Mouse (Mus musculus): Measurements from ENCODE around the gene Abcb8. TPM values are rescaled to one million over a fixed set of nuclear protein-coding genes. Genes with fewer than 3 reads are reported as not detected.

Gene Abcb8
- total RNA-seq, 2 experiments from 2014 or later, result 35.9 to 45.5 TPM

DNA sequence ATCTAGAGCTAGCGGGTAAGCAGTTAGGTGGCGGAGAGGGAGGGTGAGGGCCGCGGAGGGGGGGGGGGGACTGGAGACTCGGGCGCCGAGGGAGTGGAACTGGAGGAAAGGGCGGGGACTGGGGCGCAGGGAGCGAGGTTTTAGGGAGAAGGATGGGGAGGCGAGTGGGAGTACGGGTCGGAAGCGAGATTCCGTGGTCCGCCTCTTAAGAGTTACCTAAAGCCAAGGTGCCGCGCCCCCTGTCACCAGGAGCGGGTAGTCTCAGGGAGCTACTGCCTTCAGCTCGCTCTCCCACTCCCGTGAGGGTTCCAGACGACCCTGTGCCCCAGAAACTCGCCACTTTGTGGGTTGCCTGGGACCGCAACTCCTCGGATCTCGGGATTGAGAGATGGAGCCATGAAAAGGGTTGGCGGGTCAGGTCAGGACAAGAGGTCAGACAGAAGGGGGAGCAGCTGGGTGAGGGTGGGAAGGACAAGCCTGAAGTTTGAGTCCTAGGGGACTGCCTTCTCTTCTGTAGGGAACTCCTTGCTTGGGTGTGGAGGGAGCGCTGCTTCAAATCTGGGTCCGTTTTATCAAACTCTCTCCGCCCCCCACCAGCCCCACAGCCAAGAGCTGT lies 32.1 kb downstream of the Abcb8 start:
- DNase-seq, result no peak

DNA sequence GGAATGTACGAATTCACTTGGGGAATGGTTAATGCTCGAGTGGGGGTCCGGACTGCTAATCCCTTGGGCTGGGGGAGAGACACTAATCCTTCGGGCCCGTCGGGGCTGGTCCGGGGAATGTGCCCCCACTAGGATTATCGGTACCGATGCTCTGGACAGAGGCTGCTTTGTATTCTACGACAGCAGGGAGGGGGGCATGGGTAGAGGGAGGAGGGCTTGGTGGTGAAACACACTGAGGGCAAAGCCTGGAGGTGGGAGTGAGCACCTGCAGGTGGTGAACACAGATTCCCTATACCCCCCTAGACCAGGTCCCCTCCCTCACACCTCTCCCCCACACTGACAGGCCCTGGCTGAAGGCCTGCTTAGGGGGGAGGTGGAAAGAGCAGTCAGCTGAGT lies 32.6 kb downstream of the Abcb8 start:
- no peak for DNase-seq

DNA sequence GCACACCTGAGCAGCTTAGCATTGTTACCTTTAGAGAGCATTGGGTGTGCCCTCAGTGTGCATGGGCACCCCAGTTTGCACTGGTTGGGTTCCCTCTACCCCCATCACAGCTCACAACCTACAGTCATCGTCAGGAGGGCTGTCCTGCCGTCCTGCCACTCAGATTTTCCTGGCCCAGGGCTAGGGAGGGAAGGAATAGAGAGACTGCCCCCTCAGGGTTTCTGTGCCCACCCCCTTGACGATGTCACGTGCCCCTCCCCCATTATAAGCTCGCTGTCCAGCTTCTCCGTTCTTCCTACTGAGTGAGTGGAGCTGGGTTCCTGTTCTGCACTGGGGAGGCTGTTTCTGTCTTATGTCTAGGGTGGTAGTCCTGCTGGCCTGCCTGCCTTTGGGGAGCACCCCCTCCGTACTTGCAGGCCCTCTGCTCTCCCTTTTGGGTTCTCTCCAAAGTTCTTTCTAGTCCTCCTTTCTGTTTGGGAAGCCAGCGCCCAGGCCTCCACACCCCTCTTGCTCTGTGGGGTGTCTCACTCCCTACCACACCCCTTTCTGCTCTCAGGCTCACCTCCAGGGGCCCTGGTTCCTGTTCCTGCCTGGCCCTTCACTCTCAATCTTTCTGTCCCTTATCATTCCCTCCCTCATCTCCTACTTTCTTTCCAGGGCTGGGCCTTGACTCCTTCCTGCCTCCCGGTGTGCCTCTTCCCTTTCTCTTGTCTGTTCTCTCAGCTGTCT lies 33.3 kb downstream of the Abcb8 start:
- DNase-seq, result no peak

DNA sequence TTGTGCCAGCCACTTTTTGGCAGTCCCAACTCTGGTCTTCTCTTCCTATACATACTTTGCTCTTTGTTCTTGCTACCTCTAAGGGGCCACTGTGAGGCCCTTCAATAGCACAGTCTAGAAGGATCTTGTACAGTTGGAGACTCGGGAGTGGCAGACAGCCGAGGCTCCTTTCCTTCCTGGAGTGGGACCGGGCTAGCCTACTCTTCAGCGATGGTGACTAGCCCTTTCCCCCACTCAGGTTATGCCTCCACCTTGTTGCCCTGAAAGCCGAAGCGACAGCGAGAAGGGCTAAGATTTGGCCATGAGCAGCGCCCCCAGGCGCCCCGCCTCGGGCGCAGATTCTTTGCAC lies 33.8 kb downstream of the Abcb8 start:
- no peak for DNase-seq

DNA sequence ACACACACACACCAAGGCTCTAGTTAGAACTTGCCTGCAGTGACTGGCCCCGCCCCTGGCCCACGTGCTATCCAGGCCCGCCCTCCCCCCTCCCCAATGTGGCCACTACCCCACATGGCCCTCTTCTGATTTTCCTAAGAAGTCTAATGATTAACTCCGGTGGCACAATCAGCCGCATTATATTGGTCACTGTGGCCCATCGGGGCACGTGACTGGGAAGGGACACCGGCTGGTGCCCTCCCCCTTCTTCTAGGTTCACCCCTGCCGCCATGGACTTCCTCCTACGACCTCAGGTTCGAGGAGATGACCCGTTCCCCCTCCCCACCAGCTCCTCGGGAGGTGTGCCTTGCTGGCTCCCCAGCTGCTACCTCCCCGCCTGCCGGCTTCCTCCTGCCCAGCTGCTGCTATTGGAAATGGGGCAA lies 34.5 kb downstream of the Abcb8 start:
- no peak for DNase-seq

DNA sequence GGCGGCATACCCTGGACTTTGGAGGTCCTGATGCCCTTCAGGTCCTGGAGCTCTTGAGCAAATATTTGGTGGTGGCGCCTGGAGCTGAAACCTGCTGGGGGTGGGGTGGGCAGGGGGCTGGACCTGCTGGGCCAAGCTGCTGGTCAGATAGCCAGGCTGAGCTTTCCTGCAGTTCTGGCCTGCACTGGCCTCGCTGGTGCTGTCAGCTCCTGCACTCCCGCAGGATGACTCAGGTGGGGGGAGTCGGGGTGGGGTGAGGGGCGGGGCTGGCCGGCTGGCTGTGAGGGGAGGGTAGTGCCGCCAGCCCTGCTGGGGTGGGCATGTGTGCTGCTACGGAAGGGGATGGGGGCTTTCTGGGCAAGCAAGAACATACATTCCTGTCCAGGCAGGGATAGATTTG lies 35.1 kb downstream of the Abcb8 start:
- DNase-seq, result no peak

DNA sequence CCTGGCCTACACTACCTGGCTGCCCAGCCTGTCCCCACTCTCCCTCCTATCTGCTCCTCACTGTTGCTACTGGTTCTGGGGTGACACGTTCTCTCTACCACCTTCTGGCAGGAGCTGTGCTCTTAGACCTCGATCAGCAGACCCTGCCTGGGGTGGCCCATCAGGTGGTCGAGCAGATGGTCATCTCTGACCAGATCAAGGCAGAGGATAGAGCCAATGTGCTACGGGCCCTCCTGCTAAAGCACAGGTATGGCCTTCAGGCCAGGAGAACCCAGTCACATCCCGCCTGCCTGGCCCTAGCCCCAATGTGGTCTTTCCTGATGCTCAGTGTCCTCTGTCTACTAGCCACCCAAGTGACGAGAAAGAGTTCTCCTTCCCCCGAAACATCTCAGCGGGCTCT lies 40.5 kb downstream of the Abcb8 start:
- no peak for DNase-seq

DNA sequence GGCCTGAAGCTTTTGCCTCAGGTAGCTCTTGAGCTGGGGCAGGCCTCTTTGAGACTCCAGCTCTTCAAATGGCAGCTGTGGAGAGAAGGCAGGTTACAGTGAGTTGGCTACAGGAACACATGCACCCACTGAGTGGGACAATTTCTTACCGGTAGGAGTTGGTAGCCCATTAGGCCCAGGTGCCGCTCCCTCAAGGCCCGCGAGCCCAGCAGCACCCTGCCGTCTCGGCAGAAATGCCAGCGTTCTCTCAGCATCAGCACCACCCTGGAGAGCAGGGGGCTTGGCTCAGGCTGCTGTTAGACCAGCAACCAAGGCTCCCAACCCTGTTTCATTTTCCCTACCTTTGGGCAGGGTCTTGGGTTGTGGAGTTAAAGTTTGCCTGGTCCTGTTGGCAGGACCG lies 47.7 kb downstream of the Abcb8 start:
- no peak for DNase-seq

DNA sequence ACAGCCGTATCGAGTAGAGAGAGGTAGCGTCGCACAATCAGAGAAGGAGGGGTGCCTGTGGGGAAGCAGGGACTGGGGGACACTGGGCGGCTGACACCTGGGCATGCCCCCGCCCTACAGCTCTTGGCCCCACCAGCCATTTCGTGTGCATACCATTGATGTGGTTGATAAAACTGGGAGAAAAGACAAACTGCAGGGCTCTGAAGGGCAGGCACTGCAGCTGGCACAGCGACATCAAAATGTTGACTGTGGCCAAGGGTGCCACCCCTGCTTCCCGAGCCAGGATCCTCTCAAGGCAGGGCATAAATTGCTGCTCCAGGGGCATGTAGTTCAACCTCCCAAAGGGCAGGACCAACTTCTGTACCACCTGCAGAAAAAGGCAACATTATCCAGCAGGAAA lies 48.6 kb downstream of the Abcb8 start:
- no peak for DNase-seq

DNA sequence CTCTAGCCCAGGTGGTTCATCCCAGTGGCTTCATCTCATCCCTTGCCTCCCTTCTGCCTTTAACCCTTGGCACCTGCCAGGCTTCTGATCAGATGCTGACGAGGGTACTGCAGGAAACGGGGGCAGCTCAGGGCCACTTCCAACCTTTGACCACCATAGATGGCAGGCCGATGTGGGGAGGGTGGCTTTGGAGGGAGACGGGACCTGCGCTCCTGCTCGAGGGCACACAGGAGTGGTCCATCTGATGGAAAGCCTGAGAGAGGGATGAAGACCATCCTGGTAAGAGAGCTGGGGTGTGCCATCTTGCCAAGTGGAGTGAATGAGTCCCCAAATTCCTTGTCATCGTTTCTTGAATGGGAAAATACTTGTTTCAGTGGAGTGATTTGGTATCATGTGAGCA lies 49.7 kb downstream of the Abcb8 start:
- DNase-seq, result no peak

DNA sequence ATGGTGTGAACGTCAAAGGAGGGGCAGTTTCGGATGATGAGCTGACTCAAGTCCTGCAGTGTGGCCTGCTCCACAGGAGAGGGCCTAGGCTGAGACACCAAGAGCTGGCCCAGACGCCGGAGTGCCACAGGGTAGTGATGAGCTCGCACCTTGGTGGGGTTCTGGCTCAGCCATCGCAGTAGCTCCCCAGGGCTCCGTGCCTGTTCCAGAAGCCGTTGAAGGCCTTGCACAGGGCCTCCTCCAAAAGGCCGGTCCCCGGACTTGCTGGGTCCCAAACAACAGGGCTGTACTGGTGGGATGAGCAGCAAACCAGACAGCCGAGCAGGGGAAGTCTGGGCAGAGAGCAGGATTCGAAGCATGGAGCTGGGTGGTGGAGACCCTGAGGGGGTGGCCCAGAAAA lies 50.5 kb downstream of the Abcb8 start:
- no peak for DNase-seq

DNA sequence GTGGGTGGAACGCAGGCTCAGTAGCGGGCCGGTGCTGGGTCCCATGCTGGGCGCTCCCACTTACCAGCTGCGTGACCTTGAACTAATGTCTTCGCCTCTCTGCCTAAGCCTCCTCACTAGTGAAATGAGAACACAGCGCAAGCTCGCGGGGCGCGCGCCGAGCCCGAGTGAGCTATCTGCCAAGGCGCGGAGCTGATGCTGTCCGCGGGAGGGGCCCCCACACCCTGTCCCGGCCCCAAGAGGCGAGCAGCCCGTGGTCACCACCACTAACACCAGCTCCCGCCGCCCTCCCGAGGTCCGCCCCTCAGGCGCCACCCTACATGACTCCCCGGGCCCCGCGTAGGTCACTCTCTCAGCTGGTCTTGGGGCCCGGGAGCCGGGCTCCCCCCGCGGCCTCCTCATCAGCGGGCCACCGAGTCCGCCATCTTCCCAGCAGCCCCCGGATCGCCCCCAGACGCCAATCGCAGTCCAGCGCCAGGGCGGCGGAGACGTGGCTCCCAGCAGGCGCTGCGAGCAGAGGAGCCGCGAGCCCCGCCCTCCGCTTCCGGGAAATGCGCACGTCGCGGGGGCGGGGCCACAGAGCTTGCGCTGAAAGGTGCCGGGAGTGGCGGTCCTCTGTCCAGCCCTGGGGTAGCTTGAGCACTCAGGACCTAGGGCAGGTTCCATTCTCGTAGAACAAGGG lies 51.4 kb downstream of the Abcb8 start, which contains the start of gene Fastk:
Fastk (minus strand) TSS at position 542 of the 682 bp plus-strand sequence.
- DNase-seq, result peak; percentile 95

DNA sequence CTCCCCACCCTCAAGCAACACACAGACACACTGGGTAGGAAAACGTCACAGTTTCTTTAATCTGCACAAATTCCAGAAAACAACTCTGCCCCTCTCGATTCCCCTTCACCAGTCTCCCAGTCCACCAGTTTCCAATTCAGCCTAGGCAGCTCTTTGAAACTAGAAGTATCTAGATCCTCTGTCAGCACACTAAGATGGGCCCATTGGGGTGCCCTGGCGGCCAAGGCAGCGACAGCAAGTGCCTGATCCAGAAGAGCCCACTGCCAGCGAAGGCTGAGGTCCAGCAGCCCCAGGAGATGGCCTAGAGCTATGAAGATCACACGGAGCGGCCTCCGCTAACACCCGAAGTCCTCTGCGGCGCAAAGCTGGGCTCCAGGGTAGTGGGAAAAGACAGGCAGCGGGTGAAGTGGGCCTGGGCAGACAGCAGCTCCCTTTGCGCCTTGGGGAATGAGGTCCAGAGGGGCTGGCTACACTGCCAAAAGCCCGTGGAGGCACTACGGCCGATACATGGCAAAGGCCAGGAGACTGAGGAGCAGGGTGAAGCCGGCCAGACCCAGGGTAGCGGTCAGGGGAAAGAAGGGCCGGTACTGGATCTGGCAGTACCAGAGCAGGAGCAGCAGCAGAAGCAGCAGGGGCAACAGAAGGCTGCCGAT lies 52.1 kb downstream of the Abcb8 start:
- no peak for DNase-seq

DNA sequence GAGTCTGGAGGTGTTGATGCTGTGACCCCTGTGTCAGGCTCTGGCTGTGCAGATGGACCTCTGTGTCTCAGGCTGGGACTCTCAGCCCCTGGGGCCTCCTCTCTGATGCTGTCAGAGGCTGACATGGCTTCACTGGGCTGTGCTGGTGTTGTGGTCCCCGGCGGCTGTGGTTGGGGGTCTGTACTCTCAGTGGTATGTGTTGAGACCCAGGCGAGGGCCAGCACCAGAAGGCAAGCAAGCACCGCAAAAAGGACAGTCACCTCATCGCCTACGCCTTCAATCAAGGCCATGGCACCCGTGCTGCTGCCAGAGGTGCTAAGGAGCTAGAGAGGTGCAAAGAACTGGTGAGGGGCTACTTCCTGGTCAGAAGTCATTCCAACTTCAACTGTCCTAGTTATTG lies 53.2 kb downstream of the Abcb8 start:
- DNase-seq, result no peak

DNA sequence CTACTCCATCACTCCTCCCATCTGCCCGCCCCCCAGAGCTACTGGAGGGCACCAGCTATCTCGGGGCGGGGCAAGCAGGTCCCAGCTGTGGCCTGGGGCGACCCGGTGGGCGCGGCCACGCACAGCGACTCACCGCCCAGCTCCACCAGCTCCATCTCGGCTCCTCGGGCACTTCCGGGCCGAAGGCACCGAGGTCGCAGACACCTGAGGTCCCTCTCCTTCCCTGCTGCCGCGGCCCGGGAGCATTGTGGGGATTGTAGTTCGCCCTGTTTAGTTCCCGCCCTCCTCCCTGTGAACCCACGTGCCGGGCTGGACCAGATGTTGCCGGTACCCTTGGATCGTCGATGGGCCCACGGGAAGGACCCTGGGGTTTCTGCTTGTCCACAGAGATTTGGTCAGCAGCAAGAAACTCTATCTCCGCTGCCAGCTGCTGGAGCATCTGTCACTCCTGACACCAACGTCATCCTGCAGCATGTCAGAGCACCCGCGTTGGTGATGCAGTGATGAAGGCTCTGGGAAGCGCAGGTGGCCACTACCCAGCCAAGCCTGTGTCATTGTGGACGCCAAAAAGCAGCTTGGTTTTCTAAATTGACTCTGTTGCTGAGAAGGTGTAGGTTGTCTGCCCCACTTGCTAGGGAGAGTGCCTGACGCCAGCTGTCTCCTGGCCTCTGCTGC lies 54.3 kb downstream of the Abcb8 start, which contains the start of gene Tmub1:
Tmub1 (minus strand) TSS at position 231 of the 675 bp plus-strand sequence.
- peak; percentile 73 for DNase-seq

DNA sequence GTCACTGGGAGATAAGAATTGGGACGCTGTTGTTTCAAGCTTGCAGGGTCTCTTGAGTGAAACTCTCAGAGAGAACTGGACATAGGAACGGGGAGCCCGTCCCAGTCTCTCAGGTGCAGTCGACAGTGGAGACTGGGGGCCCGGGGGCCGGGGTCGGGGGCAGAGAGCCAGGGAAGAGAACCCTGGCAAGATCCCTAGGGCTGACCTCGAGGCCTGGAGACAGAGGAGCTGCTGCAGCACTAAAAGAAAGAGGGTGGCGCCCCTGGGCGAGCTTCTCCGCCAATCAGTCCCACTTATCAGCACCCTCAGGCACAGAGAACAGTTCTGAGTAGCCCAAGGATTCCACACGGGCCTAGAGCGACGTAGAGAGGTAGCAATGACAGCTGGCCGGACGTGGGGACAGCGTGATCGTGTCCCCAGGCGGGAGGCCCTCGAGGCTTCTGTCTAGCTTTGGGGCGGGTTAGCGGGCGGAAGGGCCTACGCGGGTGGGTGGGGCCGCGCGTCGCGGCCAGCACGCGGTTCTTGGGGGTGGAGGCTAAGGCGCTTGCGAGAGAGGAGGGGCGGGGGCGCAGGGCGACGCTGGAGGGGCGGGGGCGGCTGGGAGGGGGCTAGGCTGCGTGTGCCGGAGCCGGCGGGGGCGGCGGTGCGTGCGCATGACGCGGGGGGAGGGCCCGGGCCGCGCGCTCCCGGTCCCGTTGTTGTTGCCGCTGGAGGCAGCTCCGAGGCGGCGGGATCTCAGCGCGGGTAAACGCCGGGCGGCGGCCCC lies 58.0 kb downstream of the Abcb8 start:
- DNase-seq, result peak; percentile 87

DNA sequence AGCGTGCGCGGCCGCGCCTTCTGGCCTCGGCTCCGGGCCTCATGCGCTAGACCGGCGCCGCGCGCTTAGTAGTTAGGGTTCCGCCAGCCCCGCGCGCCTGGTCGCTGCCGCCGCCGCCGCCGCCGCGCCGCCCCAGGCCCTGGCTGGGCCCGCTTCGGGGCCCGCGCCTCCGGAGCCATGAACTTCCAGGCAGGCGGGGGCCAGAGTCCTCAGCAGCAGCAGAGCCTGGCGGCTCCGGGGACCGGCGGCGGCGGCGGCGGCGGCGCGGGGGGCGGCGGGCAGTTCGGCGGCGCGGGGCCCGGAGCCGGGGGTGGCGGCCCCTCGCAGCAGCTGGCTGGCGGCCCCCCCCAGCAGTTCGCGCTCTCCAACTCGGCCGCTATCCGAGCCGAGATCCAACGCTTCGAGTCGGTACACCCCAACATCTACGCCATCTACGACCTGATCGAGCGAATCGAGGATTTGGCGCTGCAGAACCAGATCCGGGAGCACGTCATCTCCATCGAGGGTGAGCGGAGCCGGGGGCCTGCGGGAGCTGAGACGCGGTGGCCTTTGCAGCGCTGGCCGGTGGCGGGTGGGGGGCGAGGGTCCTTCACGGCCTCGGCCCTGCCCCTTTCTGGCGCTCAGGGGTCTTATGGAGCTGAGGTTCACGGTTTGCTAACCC lies 58.7 kb downstream of the Abcb8 start, which contains the start of gene Agap3:
Agap3 (plus strand) TSS at position 148 of the 661 bp plus-strand sequence.
- DNase-seq, result peak; percentile 46

DNA sequence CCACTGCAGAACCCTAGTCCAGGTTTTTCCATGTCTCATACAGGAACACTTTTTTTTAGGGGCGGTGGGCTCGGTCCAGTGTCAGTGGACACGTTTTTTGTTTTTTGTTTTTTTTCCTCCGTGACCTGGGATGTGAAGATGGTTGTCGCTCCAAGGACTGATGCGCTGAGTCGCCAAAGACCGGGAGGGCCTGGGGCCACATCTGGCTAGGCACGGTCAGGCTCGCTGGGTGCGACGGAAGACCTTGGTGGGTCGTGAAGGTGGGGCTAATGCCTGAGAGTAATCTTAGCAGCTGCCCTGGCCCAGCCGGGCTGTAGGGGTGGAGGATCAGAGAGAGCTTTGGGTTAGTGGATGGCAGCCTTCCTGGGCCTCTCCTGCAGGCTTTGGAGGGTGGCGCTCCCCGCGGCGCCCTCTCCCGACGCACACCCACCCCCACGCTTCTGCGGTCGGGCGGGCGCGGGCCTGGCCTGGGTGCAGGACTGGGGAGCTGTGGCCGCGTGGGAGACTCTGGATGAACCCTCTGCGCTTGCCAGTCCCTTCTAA lies 59.3 kb downstream of the Abcb8 start:
- DNase-seq, result peak; percentile 34

DNA sequence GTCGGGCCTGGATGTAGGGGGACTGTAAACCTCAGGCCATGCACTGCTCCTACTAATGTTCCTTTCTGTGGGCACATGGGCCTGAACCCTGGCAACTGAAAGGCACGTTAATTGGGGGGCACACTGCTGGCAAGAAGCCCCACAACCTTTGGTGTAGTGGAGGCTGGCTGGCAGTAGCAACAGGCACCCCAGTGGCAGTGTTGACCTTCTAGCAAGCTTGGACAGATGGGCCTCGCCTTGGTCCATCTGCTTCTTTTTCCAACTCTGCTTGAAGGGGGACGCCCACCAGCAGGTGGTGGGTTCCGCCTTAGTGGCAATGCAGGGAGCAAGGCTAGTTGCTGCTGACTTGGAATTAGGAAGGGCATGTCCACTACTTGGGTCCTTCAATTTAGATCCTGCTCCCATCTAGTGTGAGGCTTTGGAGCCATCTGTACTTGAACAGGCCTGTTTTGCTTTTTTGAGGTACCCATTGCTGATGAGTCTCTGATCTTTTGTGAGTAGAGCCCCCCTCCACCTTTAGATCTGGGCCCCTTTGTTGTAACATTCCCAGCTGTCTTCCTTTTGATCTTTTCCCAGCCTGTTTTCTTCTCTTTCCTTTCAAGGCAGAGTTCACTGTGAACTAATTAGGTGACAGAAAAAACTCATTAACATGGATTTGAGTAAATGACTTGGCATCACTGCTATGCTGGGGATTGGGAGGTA lies 60.0 kb downstream of the Abcb8 start:
- no peak for DNase-seq

DNA sequence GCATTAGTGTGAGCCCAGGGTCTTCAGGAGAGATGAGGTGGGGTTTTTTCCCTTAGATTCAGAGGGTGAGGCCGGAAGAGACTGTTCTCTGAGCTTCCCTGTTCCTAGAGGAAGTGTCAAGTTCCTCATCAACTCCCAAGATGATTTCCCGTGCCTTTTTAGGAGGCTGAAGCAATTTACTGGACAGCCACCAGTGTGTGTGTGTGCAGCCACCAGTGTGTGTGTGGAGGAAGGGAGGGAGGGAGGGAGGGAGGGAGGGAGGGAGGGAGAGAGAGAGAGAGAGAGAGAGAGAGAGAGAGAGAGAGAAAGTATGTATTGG lies 60.5 kb downstream of the Abcb8 start:
- DNase-seq, result no peak
